Mouse (Mus musculus) megakaryocyte, embryonic 14.5 days (primary cell): ENCODE measurements around the gene Thrap3.

Experiments used
- FLI1 ChIP-seq: IDR thresholded peaks from 2 replicates; pipeline ENCODE4 v1.6.1; 2012; ENCODE audit warnings: low read length, inconsistent platforms, mixed read lengths
- GATA1 ChIP-seq: IDR thresholded peaks from 3 replicates; pipeline ENCODE4 v1.6.1; 2012; ENCODE audit warnings: mixed read lengths, low read length, inconsistent platforms, borderline replicate concordance

DNA sequence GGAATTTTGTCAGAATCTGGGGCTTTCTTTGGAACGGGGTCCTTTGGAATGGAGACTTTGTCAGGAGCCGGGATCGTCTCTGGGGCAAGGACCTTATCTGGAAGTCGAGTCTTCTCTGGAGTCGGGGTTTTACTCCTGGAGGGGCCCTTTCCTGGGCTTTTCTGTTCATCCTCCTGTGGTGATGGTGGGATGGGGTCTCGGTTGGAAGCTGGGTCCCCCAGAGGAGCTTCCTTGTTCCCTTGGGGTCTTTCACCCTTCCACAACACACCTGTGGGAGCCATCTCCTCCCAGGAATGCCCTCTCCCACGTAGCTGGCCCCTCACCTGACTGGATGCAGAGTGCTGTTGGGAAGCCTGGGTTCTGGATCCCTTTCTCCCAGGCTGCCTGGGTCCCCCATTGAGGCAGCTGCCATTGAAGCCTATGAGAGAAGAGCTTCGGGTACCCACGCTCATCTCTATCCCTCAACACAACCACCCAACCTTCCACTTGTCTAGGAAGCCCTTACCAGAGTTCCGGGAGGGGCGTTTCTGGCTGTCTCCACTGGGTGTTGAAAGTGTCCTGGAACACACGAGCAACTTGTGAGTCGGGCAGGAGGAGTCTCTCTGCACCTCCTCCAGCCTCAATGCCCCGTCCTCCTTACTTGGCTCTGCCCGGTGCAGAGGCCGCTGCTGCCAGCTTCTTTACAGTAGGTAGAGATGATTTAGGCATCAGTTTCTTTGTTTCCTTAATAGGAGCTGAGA is 50.7 kb downstream of the Thrap3 start:
- TF ChIP-seq GATA1 = no peak
- TF ChIP-seq FLI1 = no peak
